Mouse (Mus musculus): ENCODE data around the gene Tex33. TPM values are rescaled to one million over a fixed set of nuclear protein-coding genes. Genes with fewer than 3 reads are reported as not detected.

The Tex33 gene
- polyA plus RNA-seq, 1 experiment from 2014 or later: not detected

GRCm38 (mm10) chr15:78434896-78435520 is 39.3 kb upstream of the Tex33 start:
- H3K9ac ChIP-seq (ENCODE audit: low read length): no peak overlapping the region
- no peak overlapping the region for H3K4me3 ChIP-seq (ENCODE audit: low read length)
- 36% methylated on average over 6 of the region's 6 CpGs for WGBS
- H3K4me1 ChIP-seq (replicated peaks; ENCODE audit: control insufficient read depth, insufficient read depth, low read length): peaks cover 21% of the 10 kb centered on the region
- H3K27ac ChIP-seq (ENCODE audit: low read length): no peak overlapping the region
- no peak for ATAC-seq (ENCODE audit: low read depth)
- no peaks in the 10 kb centered on the region for H3K9me3 ChIP-seq (ENCODE audit: control insufficient read depth, low read length)
- no peaks in the 10 kb centered on the region for H3K27me3 ChIP-seq (ENCODE audit: control insufficient read depth, insufficient read depth, low read depth, low read length)
- peaks cover 4% of the 10 kb centered on the region; the same call in 1 of the 2 replicates for H3K36me3 ChIP-seq (ENCODE audit: control insufficient read depth, insufficient read depth, low read length)
- H3K4me2 ChIP-seq (ENCODE audit: low read depth, low read length): no peak overlapping the region

- no peaks in the 10 kb centered on the region for H3K27me3 ChIP-seq (ENCODE audit: control insufficient read depth, insufficient read depth, low read depth, low read length)
- WGBS: 74% methylated on average over 7 of the region's 7 CpGs
- H3K4me1 ChIP-seq (replicated peaks; ENCODE audit: control insufficient read depth, insufficient read depth, low read length): peaks cover 11% of the 10 kb centered on the region
- no peak overlapping the region for H3K4me3 ChIP-seq (ENCODE audit: low read length)
- H3K9me3 ChIP-seq (ENCODE audit: control insufficient read depth, low read length): no peaks in the 10 kb centered on the region
- H3K27ac ChIP-seq (ENCODE audit: low read length): no peak overlapping the region
- H3K4me2 ChIP-seq (ENCODE audit: low read depth, low read length): no peak overlapping the region
- ATAC-seq (ENCODE audit: low read depth): no peak
- H3K36me3 ChIP-seq (ENCODE audit: control insufficient read depth, insufficient read depth, low read length): peaks cover 4% of the 10 kb centered on the region; the same call in 1 of the 2 replicates
- H3K9ac ChIP-seq (ENCODE audit: low read length): no peak overlapping the region
Measured at GRCm38 (mm10) chr15:78431541-78432121, 35.9 kb upstream of the Tex33 start.

GRCm38 (mm10) chr15:78430874-78431273 is 35.2 kb upstream of the Tex33 start:
- Histone ChIP-seq H3K27ac (ENCODE audit: low read length) (no peak overlapping the region), H3K4me2 (ENCODE audit: low read depth, low read length) (no peak overlapping the region), H3K4me1 (replicated peaks; ENCODE audit: control insufficient read depth, insufficient read depth, low read length) (peaks cover 7% of the 10 kb centered on the region), H3K9ac (ENCODE audit: low read length) (no peak overlapping the region), H3K9me3 (ENCODE audit: control insufficient read depth, low read length) (no peaks in the 10 kb centered on the region), H3K4me3 (ENCODE audit: low read length) (no peak overlapping the region), H3K27me3 (ENCODE audit: control insufficient read depth, insufficient read depth, low read depth, low read length) (no peaks in the 10 kb centered on the region), H3K36me3 (ENCODE audit: control insufficient read depth, insufficient read depth, low read length) (peaks cover 4% of the 10 kb centered on the region; the same call in 1 of the 2 replicates)
- WGBS: 87% methylated on average over 10 of the region's 10 CpGs
- no peak for ATAC-seq (ENCODE audit: low read depth)

GRCm38 (mm10) chr15:78429871-78430622 is 34.3 kb upstream of the Tex33 start:
- Histone ChIP-seq H3K9me3 (ENCODE audit: control insufficient read depth, low read length) (no peaks in the 10 kb centered on the region), H3K4me1 (replicated peaks; ENCODE audit: control insufficient read depth, insufficient read depth, low read length) (peaks cover 7% of the 10 kb centered on the region), H3K4me2 (ENCODE audit: low read depth, low read length) (peak overlapping the region; percentile 65), H3K36me3 (ENCODE audit: control insufficient read depth, insufficient read depth, low read length) (peaks cover 4% of the 10 kb centered on the region; the same call in 1 of the 2 replicates), H3K9ac (ENCODE audit: low read length) (no peak overlapping the region; the same call in 1 of the 2 replicates), H3K27ac (ENCODE audit: low read length) (peak overlapping the region; percentile 60), H3K27me3 (ENCODE audit: control insufficient read depth, insufficient read depth, low read depth, low read length) (no peaks in the 10 kb centered on the region), H3K4me3 (ENCODE audit: low read length) (peak overlapping the region; percentile 68; the same call in 1 of the 2 replicates)
- ATAC-seq (ENCODE audit: low read depth): no peak
- 73% methylated on average over 13 of the region's 13 CpGs for WGBS

GRCm38 (mm10) chr15:78429139-78429459 is 33.4 kb upstream of the Tex33 start:
- Histone ChIP-seq H3K4me1 (replicated peaks; ENCODE audit: control insufficient read depth, insufficient read depth, low read length) (peaks cover 7% of the 10 kb centered on the region), H3K27ac (ENCODE audit: low read length) (peak overlapping the region; percentile 60), H3K9me3 (ENCODE audit: control insufficient read depth, low read length) (no peaks in the 10 kb centered on the region), H3K9ac (ENCODE audit: low read length) (peak overlapping the region; percentile 79), H3K4me2 (ENCODE audit: low read depth, low read length) (peak overlapping the region; percentile 65), H3K4me3 (ENCODE audit: low read length) (peak overlapping the region; percentile 68), H3K27me3 (ENCODE audit: control insufficient read depth, insufficient read depth, low read depth, low read length) (no peaks in the 10 kb centered on the region; the same call in 1 of the 2 replicates), H3K36me3 (ENCODE audit: control insufficient read depth, insufficient read depth, low read length) (peaks cover 4% of the 10 kb centered on the region; the same call in 1 of the 2 replicates)
- WGBS: 8% methylated on average over 3 of the region's 3 CpGs
- no peak for ATAC-seq (ENCODE audit: low read depth)

GRCm38 (mm10) chr15:78428391-78429138 is 32.9 kb upstream of the Tex33 start, which contains the start of gene Kctd17:
Gene Kctd17, plus strand, starts transcription at chr15:78428564.
- peak within 1 kb of the TSS; percentile 79 for H3K9ac ChIP-seq (ENCODE audit: low read length)
- no peaks in the 10 kb centered on the region; the same call in 1 of the 2 replicates for H3K27me3 ChIP-seq (ENCODE audit: control insufficient read depth, insufficient read depth, low read depth, low read length)
- WGBS: under 1% methylated on average over 48 of the region's 52 CpGs
- H3K4me2 ChIP-seq (ENCODE audit: low read depth, low read length): peak within 1 kb of the TSS; percentile 65
- H3K4me1 ChIP-seq (replicated peaks; ENCODE audit: control insufficient read depth, insufficient read depth, low read length): peaks cover 7% of the 10 kb centered on the region
- ATAC-seq (ENCODE audit: low read depth): peak; percentile 89
- H3K27ac ChIP-seq (ENCODE audit: low read length): peak within 1 kb of the TSS; percentile 60
- no peaks in the 10 kb centered on the region for H3K9me3 ChIP-seq (ENCODE audit: control insufficient read depth, low read length)
- H3K36me3 ChIP-seq (ENCODE audit: control insufficient read depth, insufficient read depth, low read length): no peaks in the 10 kb centered on the region; the same call in 1 of the 2 replicates
- H3K4me3 ChIP-seq (ENCODE audit: low read length): peak within 1 kb of the TSS; percentile 68

- H3K9ac ChIP-seq (ENCODE audit: low read length): no peak overlapping the region
- no peak overlapping the region for H3K4me2 ChIP-seq (ENCODE audit: low read depth, low read length)
- no peaks in the 10 kb centered on the region; the same call in 1 of the 2 replicates for H3K27me3 ChIP-seq (ENCODE audit: control insufficient read depth, insufficient read depth, low read depth, low read length)
- H3K4me3 ChIP-seq (ENCODE audit: low read length): no peak overlapping the region
- peaks cover 7% of the 10 kb centered on the region for H3K4me1 ChIP-seq (replicated peaks; ENCODE audit: control insufficient read depth, insufficient read depth, low read length)
- 51% methylated on average over 4 of the region's 4 CpGs for WGBS
- H3K27ac ChIP-seq (ENCODE audit: low read length): no peak overlapping the region
- H3K9me3 ChIP-seq (ENCODE audit: control insufficient read depth, low read length): no peaks in the 10 kb centered on the region
- ATAC-seq (ENCODE audit: low read depth): no peak
- no peaks in the 10 kb centered on the region for H3K36me3 ChIP-seq (ENCODE audit: control insufficient read depth, insufficient read depth, low read length)
Measured at GRCm38 (mm10) chr15:78425230-78425629, 29.5 kb upstream of the Tex33 start.

- WGBS: 16% methylated on average over 11 of the region's 11 CpGs
- no peaks in the 10 kb centered on the region for H3K9me3 ChIP-seq (ENCODE audit: control insufficient read depth, low read length)
- no peak overlapping the region for H3K4me3 ChIP-seq (ENCODE audit: low read length)
- H3K4me1 ChIP-seq (replicated peaks; ENCODE audit: control insufficient read depth, insufficient read depth, low read length): peaks cover 5% of the 10 kb centered on the region
- H3K27me3 ChIP-seq (ENCODE audit: control insufficient read depth, insufficient read depth, low read depth, low read length): no peaks in the 10 kb centered on the region; the same call in 1 of the 2 replicates
- H3K4me2 ChIP-seq (ENCODE audit: low read depth, low read length): no peak overlapping the region
- ATAC-seq (ENCODE audit: low read depth): no peak
- H3K9ac ChIP-seq (ENCODE audit: low read length): no peak overlapping the region
- H3K27ac ChIP-seq (ENCODE audit: low read length): no peak overlapping the region
- no peaks in the 10 kb centered on the region for H3K36me3 ChIP-seq (ENCODE audit: control insufficient read depth, insufficient read depth, low read length)
Measured at GRCm38 (mm10) chr15:78424507-78424906, 28.8 kb upstream of the Tex33 start.
